Mouse (Mus musculus) left cerebral cortex, adult 8-10 months (tissue): ENCODE measurements around the gene Kdelc1. TPM values are rescaled to one million over a fixed set of nuclear protein-coding genes. Genes with fewer than 3 reads are reported as not detected.

Experiments
- DNase-seq, 2 experiments: peaks; one replicate each; pipeline ENCODE4 v3.0.0; 2022; ENCODE audit warnings: low spot score in 2 of 2
- total RNA-seq, 4 experiments: library from RNA; stranded (reverse); gene quantifications; 2 replicates each; pipeline ENCODE4 v1.2.4; 2022

Gene Kdelc1
- total RNA-seq, result 10 to 100 TPM in 2 of 4 experiments, 1 to 10 TPM in 2; 8.2 to 10.5 (median 10.0) TPM

- DNase-seq, result peak; percentile 68 to 95
These were observed at the start of gene Kdelc1, which contains the start of gene Bivm for GRCm38 (mm10) chr1:44118239-44119054. TSS of gene Kdelc1 (minus strand) at chr1:44118808. TSS of gene Bivm (plus strand) at chr1:44118957.

DNA sequence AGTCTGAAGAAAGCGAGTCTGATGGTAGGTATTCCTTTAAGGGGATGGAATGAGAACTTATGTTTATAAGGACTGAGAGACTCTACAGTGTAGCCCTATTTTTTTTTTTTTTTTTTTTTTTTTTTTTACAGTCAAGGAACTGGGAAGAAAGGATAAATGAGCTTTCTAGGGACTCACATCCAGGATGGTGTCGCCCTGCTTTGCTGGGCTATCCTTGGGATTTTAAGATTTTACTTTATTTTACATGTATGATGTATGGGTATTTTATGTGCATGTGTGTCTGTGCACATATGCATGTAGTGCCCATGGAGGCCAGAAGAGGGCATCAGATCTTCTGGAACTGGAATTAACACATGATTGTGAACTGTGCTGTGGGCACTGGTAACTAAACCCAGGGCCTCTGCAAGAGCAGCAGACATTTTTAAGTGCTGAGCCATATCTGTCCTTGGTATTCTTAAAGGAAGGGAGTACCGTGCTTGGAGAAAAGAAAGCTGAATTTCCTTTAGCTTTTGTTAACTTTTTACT lies 49.3 kb upstream of the Kdelc1 start:
- no peak for DNase-seq

DNA sequence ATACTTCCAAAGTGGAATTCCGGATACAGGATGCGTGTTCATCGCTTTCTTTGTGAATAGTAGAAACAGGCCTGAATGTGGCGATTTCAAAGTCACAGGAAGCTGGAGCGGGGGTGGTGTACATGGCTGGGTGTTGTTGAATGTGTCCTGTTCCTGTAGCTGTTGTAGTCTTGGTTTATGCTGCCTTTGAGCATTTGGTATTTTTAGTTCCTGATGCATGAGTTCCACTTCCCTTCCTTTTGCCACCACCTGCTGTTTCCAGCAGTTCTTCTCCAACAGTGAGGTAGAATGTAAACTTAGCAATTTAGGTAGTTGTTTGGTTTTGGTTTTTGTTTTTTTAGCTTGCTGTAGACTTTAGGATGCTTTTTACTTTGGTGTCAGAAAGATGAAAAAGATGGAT lies 43.8 kb upstream of the Kdelc1 start:
- DNase-seq, result no peak

DNA sequence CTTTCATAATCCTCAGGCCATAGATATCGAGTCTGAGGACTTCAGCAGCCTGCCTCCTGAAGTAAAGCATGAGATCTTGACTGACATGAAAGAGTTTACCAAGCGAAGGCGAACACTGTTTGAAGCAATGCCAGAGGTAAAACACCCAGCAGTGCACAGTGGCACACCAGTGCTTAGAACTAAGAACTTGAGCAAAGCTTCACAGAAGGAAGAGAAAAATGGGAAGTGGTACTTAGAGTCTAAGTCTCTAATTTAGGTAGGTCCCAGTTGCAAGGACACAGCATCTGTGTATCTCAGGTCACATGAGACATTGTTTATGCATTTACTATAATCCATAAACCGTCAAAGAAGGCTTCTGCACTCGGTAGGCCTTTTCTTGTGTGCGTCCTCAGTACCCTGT lies 43.2 kb upstream of the Kdelc1 start:
- no peak for DNase-seq

DNA sequence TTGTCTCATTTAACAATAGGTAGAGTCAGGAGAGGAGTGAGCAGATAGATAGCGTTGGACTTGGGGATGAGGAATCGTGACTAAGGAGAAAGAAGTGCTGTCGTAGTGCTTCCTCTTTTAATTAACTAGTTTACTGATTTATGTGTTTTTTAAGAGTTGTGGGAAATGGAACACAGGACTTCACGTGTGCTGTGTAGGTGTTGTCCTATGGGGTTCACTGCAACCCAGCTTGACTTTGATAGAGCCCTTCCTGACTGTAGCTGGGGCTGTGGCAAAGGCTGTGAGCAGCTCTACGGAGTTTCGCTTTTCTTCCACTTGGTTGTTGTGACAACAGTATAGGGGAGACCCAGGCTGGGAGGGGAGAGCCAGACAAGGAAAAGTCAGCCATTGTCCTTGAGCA lies 39.7 kb upstream of the Kdelc1 start:
- DNase-seq, result no peak

GRCm38 (mm10) chr1:44155287-44155686 lies 36.7 kb upstream of the Kdelc1 start:
- DNase-seq, result no peak

- no peak for DNase-seq
These were observed 30.1 kb upstream of the Kdelc1 start for GRCm38 (mm10) chr1:44148706-44149105.

GRCm38 (mm10) chr1:44147563-44148381 lies 29.2 kb upstream of the Kdelc1 start, which contains the start of gene Ercc5:
TSS of gene Ercc5 (plus strand) at chr1:44147744.
- DNase-seq, result peak; percentile 70 to 81

DNA sequence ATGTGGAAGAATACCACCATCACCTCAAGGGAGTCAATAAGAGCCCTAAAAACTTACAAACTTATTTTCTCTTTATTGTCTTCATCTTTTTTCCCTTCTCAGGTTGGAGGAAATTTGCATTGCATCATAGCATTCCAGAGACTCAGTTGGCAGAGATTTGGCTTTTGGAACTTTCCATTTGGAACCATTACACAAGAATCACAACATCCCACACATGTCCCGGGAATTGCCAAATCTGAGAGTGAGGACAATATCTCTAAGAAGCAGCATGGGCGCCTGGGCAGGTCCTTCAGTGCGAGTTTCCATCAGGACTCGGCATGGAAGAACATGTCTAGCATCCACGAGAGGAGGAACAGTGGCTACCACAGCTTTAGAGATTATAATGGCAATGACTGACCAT lies 24.1 kb upstream of the Kdelc1 start:
- DNase-seq, result no peak

GRCm38 (mm10) chr1:44140232-44140631 lies 21.6 kb upstream of the Kdelc1 start:
- no peak for DNase-seq

DNA sequence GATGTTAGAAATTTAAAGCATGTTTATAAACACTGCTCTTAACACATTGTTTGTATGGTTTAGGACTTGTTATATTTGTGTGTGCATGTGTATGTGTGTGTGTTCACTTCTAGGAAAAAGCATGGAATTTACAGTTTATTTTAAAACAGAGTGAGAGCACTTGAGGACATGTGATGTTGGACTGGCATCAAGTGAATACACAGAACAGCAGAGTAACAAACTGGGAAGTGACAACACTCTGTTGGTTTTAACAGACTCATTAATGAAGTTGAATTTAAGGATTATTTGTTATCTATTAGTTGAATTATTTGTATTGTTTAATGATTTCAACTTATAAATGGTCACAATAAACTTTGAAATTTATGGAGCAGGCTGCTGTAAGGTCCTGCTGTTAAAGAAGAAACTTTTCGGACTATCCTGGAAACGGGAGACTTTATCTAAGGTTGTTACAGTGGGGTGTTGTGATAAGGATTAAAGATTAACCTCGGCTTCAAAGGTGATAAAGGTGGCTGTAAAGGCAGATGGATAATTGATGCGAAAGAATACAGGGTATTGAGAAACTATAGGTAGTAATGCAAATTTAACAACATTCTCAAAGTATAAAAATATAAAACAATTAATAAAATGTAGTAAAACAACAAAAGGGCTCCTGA lies 11.4 kb upstream of the Kdelc1 start:
- DNase-seq, result no peak

DNA sequence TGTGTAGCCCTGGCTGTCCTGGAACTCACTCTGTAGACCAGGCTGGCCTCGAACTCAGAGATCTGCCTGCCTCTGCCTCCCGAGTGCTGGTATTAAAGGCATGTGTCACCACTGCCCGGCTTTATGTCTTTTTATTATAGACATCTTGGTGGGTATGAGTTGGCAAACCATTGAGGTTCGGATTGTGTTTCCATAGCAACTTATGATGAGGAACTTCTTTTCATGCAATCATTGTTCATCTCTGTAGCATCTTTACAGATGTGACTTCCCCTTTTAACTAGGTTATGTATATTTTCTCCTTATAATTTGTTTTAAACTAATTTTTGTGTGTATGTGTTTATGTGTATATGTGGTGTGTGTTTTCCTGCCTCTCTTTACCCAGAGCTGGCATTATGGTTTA lies 7.0 kb upstream of the Kdelc1 start:
- DNase-seq, result no peak

- no peak for DNase-seq
These were observed 3.6 kb upstream of the Kdelc1 start for GRCm38 (mm10) chr1:44122256-44122655.

GRCm38 (mm10) chr1:44120074-44120406 lies 1.4 kb upstream of the Kdelc1 start:
- no peak for DNase-seq

- DNase-seq, result peak; percentile 75 to 76
These were observed 829 bp upstream of the Kdelc1 start for GRCm38 (mm10) chr1:44119201-44120073.

DNA sequence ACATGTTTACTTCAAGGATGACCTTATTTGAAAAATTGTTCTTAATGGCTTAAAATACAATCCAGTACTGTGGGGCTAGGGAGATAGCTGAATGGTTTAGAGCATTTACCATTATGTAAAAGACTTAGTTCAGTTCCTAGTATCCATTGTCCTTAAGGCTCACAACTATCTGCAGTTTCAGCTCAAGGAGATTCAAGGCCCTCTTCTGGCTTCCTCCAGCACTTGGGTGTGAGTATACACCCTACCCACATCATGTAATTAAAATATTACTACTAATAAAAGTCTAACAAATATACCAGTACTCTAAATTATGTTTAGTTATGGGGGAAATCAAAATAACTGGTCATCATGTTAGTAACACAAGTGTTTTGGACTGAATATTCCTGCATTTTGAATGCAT lies 1.0 kb downstream of the Kdelc1 start:
- no peak for DNase-seq

GRCm38 (mm10) chr1:44102939-44103338 lies 15.7 kb downstream of the Kdelc1 start:
- no peak for DNase-seq

DNA sequence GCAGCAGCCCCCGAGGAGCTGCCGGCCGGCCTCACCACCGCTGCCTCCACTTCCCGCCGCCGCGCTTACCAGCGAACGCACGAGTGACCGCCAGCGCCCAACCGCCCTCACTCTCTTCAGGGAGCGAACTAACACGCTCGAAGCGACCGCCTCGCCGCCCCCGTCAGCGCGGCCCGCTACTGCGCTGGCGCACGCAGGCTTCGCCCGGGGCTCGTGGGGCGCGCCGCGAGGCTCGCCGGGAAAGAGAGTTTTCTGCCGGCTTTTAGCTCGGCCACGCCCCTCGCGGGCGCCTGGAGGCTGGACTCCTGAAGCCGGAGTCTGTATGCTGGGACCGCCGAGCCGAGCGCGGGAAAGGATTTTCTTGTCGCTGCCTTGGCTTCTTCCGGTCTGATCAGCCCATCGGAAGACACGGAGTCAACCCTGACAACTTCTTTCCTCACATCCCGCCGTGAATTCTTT lies 16.3 kb downstream of the Kdelc1 start, which contains the start of gene Tex30:
Tex30 (minus strand) TSS at position 183 of the 459 bp plus-strand sequence.
- DNase-seq, result peak; percentile 83 to 93

GRCm38 (mm10) chr1:44101448-44102225 lies 17.0 kb downstream of the Kdelc1 start:
- peak in 1 of 2 experiments; percentile 17 for DNase-seq

GRCm38 (mm10) chr1:44064625-44065024 lies 54.0 kb downstream of the Kdelc1 start:
- DNase-seq, result peak; percentile 25 to 27
